Mouse (Mus musculus) myocyte (in vitro differentiated cells): ENCODE measurements at regions not wholly inside any gene's neighbourhood (a gene's known extent, or its start where the extent isn't known, plus 50 kb on each side); places are given as distances from the start of the nearest gene placed in this dataset.

Experiments
- H3K27me3 ChIP-seq: one replicate; pipeline ENCODE4 v1.6.1; 2011; ENCODE audit not compliant: control insufficient read depth, insufficient read depth, insufficient read length
- H3K36me3 ChIP-seq: one replicate; pipeline ENCODE4 v1.6.1; 2011; ENCODE audit not compliant: control insufficient read depth, insufficient read depth
- H3K4me2 ChIP-seq: one replicate; pipeline ENCODE4 v1.6.1; 2011; ENCODE audit warnings: low read depth, control low read depth
- H3K4me3 ChIP-seq: one replicate; pipeline ENCODE4 v1.5.1; 2011; ENCODE audit warnings: mild to moderate bottlenecking, control low read depth, moderate library complexity
- H3K79me2 ChIP-seq: one replicate; pipeline ENCODE4 v1.6.1; 2011; ENCODE audit not compliant: control insufficient read depth, insufficient read depth
- H3ac ChIP-seq: one replicate; pipeline ENCODE4 v1.6.1; 2011; ENCODE audit not compliant: control insufficient read depth, insufficient read length
- CEBPB ChIP-seq: IDR thresholded peaks from 2 replicates; pipeline ENCODE4 v1.6.1; 2011; ENCODE audit warnings: mild to moderate bottlenecking, moderate library complexity; ENCODE audit not compliant: poor library complexity, insufficient read depth, severe bottlenecking
- E2F4 ChIP-seq: IDR thresholded peaks from one replicate; pipeline ENCODE4 v1.6.1; 2011; ENCODE audit warnings: mild to moderate bottlenecking, control low read depth, moderate library complexity; ENCODE audit not compliant: insufficient read depth
- MAX ChIP-seq: IDR thresholded peaks from one replicate; pipeline ENCODE4 v1.6.1; 2011; ENCODE audit warnings: low read depth, mild to moderate bottlenecking, control low read depth
- MYOD1 ChIP-seq, 3 experiments: IDR thresholded peaks; one replicate each; pipeline ENCODE4 v1.6.1; 2011; ENCODE audit warnings: control low read depth in 2 of 3, low read depth in 2 of 3, mild to moderate bottlenecking in 2 of 3, moderate library complexity in 1 of 3; ENCODE audit not compliant: insufficient read length in 2 of 3, control insufficient read depth in 1 of 3
- MYOG ChIP-seq, 3 experiments: IDR thresholded peaks; one replicate each; pipeline ENCODE4 v1.6.1; 2011; ENCODE audit warnings: control low read depth in 2 of 3, low read depth in 2 of 3, mild to moderate bottlenecking in 2 of 3; ENCODE audit not compliant: insufficient read length in 2 of 3, control insufficient read depth in 1 of 3, insufficient read depth in 1 of 3
- POLR2A ChIP-seq: IDR thresholded peaks from one replicate; pipeline ENCODE4 v1.6.1; 2011; ENCODE audit warnings: low read depth, mild to moderate bottlenecking, control low read depth, moderate library complexity; ENCODE audit not compliant: insufficient read length
- POLR2AphosphoS2 ChIP-seq: IDR thresholded peaks from one replicate; pipeline ENCODE4 v1.6.1; 2011; ENCODE audit warnings: low read depth, control low read depth; ENCODE audit not compliant: insufficient read length
- REST ChIP-seq: IDR thresholded peaks from one replicate; pipeline ENCODE4 v1.6.1; 2011; ENCODE audit warnings: mild to moderate bottlenecking, control low read depth, moderate library complexity; ENCODE audit not compliant: insufficient read depth, insufficient read length
- TCF3 ChIP-seq: IDR thresholded peaks from one replicate; pipeline ENCODE4 v1.6.1; 2011; ENCODE audit warnings: low read depth, control low read depth; ENCODE audit not compliant: insufficient read length
- USF1 ChIP-seq: IDR thresholded peaks from one replicate; pipeline ENCODE4 v1.6.1; 2011; ENCODE audit warnings: low read depth, mild to moderate bottlenecking, control low read depth, moderate library complexity

- Histone ChIP-seq H3K4me2 (peak overlapping the region; percentile 71), H3K4me3 (no peak overlapping the region)
These were observed 49.8 kb upstream of the Sipa1l2 start for GRCm38 (mm10) chr8:125619336-125619906.

More at GRCm38 (mm10) chr8:125619336-125619906, 49.8 kb upstream of the Sipa1l2 start:
- Histone ChIP-seq H3K36me3 (no peaks in the 10 kb centered on the region), H3K79me2 (no peaks in the 10 kb centered on the region), H3K27me3 (no peaks in the 10 kb centered on the region), H3ac (peak overlapping the region; percentile 6)
- no peak for TF ChIP-seq REST
- TF ChIP-seq TCF3, result no peak
- TF ChIP-seq E2F4, result no peak
- TF ChIP-seq MAX, result no peak
- no peak for TF ChIP-seq POLR2AphosphoS2
- TF ChIP-seq POLR2A, result peak; percentile 33
- no peak for TF ChIP-seq MYOD1 (IDR thresholded peaks at IDR 0.05; ENCODE audit: control insufficient read depth in 1 of 3, insufficient read length in 2 of 3, low read depth in 2 of 3)
- peak; percentile 85 for TF ChIP-seq CEBPB
- TF ChIP-seq MYOG (IDR thresholded peaks at IDR 0.05; ENCODE audit: control insufficient read depth in 1 of 3, insufficient read depth in 1 of 3, insufficient read length in 2 of 3, low read depth in 2 of 3), result peak in 1 of 3 experiments; percentile 5
- no peak for TF ChIP-seq USF1
